Mouse (Mus musculus): Measurements from ENCODE around the gene Krt80. TPM values are rescaled to one million over a fixed set of nuclear protein-coding genes. Genes with fewer than 3 reads are reported as not detected.

Krt80 gene
- polyA plus RNA-seq, 1 experiment from 2014 or later = 22.6 TPM

GRCm38 (mm10) chr15:101321126-101321525 lies 48.8 kb downstream of the Krt80 start:
- Histone ChIP-seq H3K4me2 (no peak overlapping the region), H3K36me3 (no peaks in the 10 kb centered on the region), H3K27me3 (no peaks in the 10 kb centered on the region), H3K4me1 (peaks cover 3% of the 10 kb centered on the region; the same call in 1 of the 2 replicates), H3K4me3 (no peak overlapping the region), H3K9ac (no peak overlapping the region), H3K27ac (no peak overlapping the region), H3K9me3 (no peaks in the 10 kb centered on the region)
- no peak for ATAC-seq (ENCODE audit: insufficient number of reproducible peaks, low FRiP score, low TSS enrichment, low read depth)
- WGBS = 51% methylated on average over 5 of the region's 5 CpGs

GRCm38 (mm10) chr15:101320618-101321041 lies 49.3 kb downstream of the Krt80 start:
- H3K27ac ChIP-seq = no peak overlapping the region
- no peak overlapping the region for H3K9ac ChIP-seq
- ATAC-seq (ENCODE audit: insufficient number of reproducible peaks, low FRiP score, low TSS enrichment, low read depth) = no peak
- H3K9me3 ChIP-seq = no peaks in the 10 kb centered on the region
- no peak overlapping the region for H3K4me2 ChIP-seq
- no peak overlapping the region for H3K4me3 ChIP-seq
- 43% methylated on average over 6 of the region's 6 CpGs for WGBS
- no peaks in the 10 kb centered on the region for H3K27me3 ChIP-seq
- peaks cover 7% of the 10 kb centered on the region; the same call in 1 of the 2 replicates for H3K4me1 ChIP-seq
- H3K36me3 ChIP-seq = no peaks in the 10 kb centered on the region

- no peak for ATAC-seq (ENCODE audit: insufficient number of reproducible peaks, low FRiP score, low TSS enrichment, low read depth)
- Histone ChIP-seq H3K36me3 (no peaks in the 10 kb centered on the region), H3K27ac (no peak overlapping the region), H3K4me2 (no peak overlapping the region), H3K9me3 (no peaks in the 10 kb centered on the region), H3K4me1 (peaks cover 9% of the 10 kb centered on the region; the same call in 1 of the 2 replicates), H3K4me3 (no peak overlapping the region), H3K27me3 (no peaks in the 10 kb centered on the region), H3K9ac (no peak overlapping the region)
- WGBS = 77% methylated on average over 6 of the region's 6 CpGs
Observed at GRCm38 (mm10) chr15:101320010-101320617, 49.8 kb downstream of the Krt80 start.

- Histone ChIP-seq H3K4me2 (no peak overlapping the region), H3K36me3 (no peaks in the 10 kb centered on the region), H3K9me3 (no peaks in the 10 kb centered on the region), H3K9ac (no peak overlapping the region), H3K27me3 (no peaks in the 10 kb centered on the region), H3K27ac (no peak overlapping the region), H3K4me3 (no peak overlapping the region), H3K4me1 (peaks cover 9% of the 10 kb centered on the region; the same call in 1 of the 2 replicates)
- 55% methylated on average over 14 of the region's 14 CpGs for WGBS
- no peak for ATAC-seq (ENCODE audit: insufficient number of reproducible peaks, low FRiP score, low TSS enrichment, low read depth)
Observed at GRCm38 (mm10) chr15:101318889-101319765, 50.8 kb downstream of the Krt80 start.

GRCm38 (mm10) chr15:101317814-101318500 lies 52.0 kb downstream of the Krt80 start:
- Histone ChIP-seq H3K9ac (no peak overlapping the region), H3K4me1 (peaks cover 9% of the 10 kb centered on the region; the same call in 1 of the 2 replicates), H3K27me3 (no peaks in the 10 kb centered on the region), H3K27ac (no peak overlapping the region), H3K36me3 (no peaks in the 10 kb centered on the region), H3K4me3 (no peak overlapping the region), H3K9me3 (no peaks in the 10 kb centered on the region), H3K4me2 (no peak overlapping the region)
- WGBS = 69% methylated on average over 2 of the region's 2 CpGs
- ATAC-seq (ENCODE audit: insufficient number of reproducible peaks, low FRiP score, low TSS enrichment, low read depth) = no peak

GRCm38 (mm10) chr15:101316913-101317813 lies 52.8 kb downstream of the Krt80 start:
- Histone ChIP-seq H3K9me3 (no peaks in the 10 kb centered on the region), H3K9ac (no peak overlapping the region), H3K27ac (no peak overlapping the region), H3K4me3 (no peak overlapping the region), H3K36me3 (no peaks in the 10 kb centered on the region), H3K4me1 (peaks cover 9% of the 10 kb centered on the region; the same call in 1 of the 2 replicates), H3K27me3 (no peaks in the 10 kb centered on the region), H3K4me2 (no peak overlapping the region)
- 67% methylated on average over 18 of the region's 18 CpGs for WGBS
- no peak for ATAC-seq (ENCODE audit: insufficient number of reproducible peaks, low FRiP score, low TSS enrichment, low read depth)

GRCm38 (mm10) chr15:101316279-101316912 lies 53.6 kb downstream of the Krt80 start:
- no peaks in the 10 kb centered on the region for H3K27me3 ChIP-seq
- no peak overlapping the region for H3K27ac ChIP-seq
- H3K4me2 ChIP-seq = peak overlapping the region; percentile 60
- no peak overlapping the region for H3K9ac ChIP-seq
- H3K4me3 ChIP-seq = peak overlapping the region; percentile 36
- no peaks in the 10 kb centered on the region for H3K36me3 ChIP-seq
- ATAC-seq (ENCODE audit: insufficient number of reproducible peaks, low FRiP score, low TSS enrichment, low read depth) = no peak
- H3K9me3 ChIP-seq = no peaks in the 10 kb centered on the region
- 54% methylated on average over 13 of the region's 13 CpGs for WGBS
- H3K4me1 ChIP-seq = peaks cover 9% of the 10 kb centered on the region; the same call in 1 of the 2 replicates

GRCm38 (mm10) chr15:101315832-101316231 lies 54.1 kb downstream of the Krt80 start:
- Histone ChIP-seq H3K36me3 (no peaks in the 10 kb centered on the region), H3K4me1 (peaks cover 9% of the 10 kb centered on the region; the same call in 1 of the 2 replicates), H3K4me3 (peak overlapping the region; percentile 36), H3K27me3 (no peaks in the 10 kb centered on the region), H3K27ac (no peak overlapping the region), H3K9ac (no peak overlapping the region), H3K9me3 (no peaks in the 10 kb centered on the region), H3K4me2 (peak overlapping the region; percentile 60)
- ATAC-seq (ENCODE audit: insufficient number of reproducible peaks, low FRiP score, low TSS enrichment, low read depth) = peak; percentile 53
- 7% methylated on average over 11 of the region's 11 CpGs for WGBS

- Histone ChIP-seq H3K27ac (no peak overlapping the region), H3K9ac (no peak overlapping the region), H3K4me3 (no peak overlapping the region), H3K27me3 (no peaks in the 10 kb centered on the region), H3K4me1 (peaks cover 9% of the 10 kb centered on the region; the same call in 1 of the 2 replicates), H3K9me3 (no peaks in the 10 kb centered on the region), H3K36me3 (no peaks in the 10 kb centered on the region), H3K4me2 (peak overlapping the region; percentile 60; the same call in 1 of the 2 replicates)
- 87% methylated on average over 4 of the region's 4 CpGs for WGBS
- ATAC-seq (ENCODE audit: insufficient number of reproducible peaks, low FRiP score, low TSS enrichment, low read depth) = no peak
Observed at GRCm38 (mm10) chr15:101315378-101315777, 54.6 kb downstream of the Krt80 start.

- Histone ChIP-seq H3K4me2 (no peak overlapping the region), H3K27me3 (no peaks in the 10 kb centered on the region), H3K27ac (no peak overlapping the region), H3K4me1 (peaks cover 16% of the 10 kb centered on the region; the same call in 1 of the 2 replicates), H3K9ac (no peak overlapping the region), H3K4me3 (no peak overlapping the region), H3K9me3 (no peaks in the 10 kb centered on the region), H3K36me3 (no peaks in the 10 kb centered on the region)
- WGBS = 71% methylated on average over 6 of the region's 6 CpGs
- ATAC-seq (ENCODE audit: insufficient number of reproducible peaks, low FRiP score, low TSS enrichment, low read depth) = no peak
Observed at GRCm38 (mm10) chr15:101312006-101312405, 58.0 kb downstream of the Krt80 start.
